Mouse (Mus musculus) neural tube, embryonic 12.5 days (tissue): ENCODE results near the gene Tspan1. TPM values are rescaled to one million over a fixed set of nuclear protein-coding genes. Genes with fewer than 3 reads are reported as not detected.

ENCODE experiments used
- ATAC-seq: fragments of 200-750 bp; cut with Nextera tagmentation; 2 replicates; pipeline ENCODE4 v1.8.0; 2017; ENCODE audit warnings: low read depth, mild to moderate bottlenecking, moderate TSS enrichment, moderate library complexity; ENCODE audit not compliant: low FRiP score
- H3K27ac ChIP-seq: fragments of 300-500 bp; sonication (generic); 2 replicates; pipeline ENCODE4 v1.5.1; 2016
- H3K27me3 ChIP-seq: fragments of 300-500 bp; sonication (generic); replicated peaks from 2 replicates; pipeline ENCODE4 v1.6.1; 2016; ENCODE audit warnings: mild to moderate bottlenecking
- H3K36me3 ChIP-seq: fragments of 300-500 bp; sonication (generic); 2 replicates; pipeline ENCODE4 v1.6.1; 2016; ENCODE audit warnings: mild to moderate bottlenecking
- H3K4me1 ChIP-seq: fragments of 300-500 bp; sonication (generic); 2 replicates; pipeline ENCODE4 v1.6.1; 2016
- H3K4me2 ChIP-seq: fragments of 300-500 bp; sonication (generic); replicated peaks from 2 replicates; pipeline ENCODE4 v1.6.1; 2016; ENCODE audit warnings: mild to moderate bottlenecking
- H3K4me3 ChIP-seq: fragments of 300-500 bp; sonication (generic); 2 replicates; pipeline ENCODE4 v1.5.1; 2016
- H3K9ac ChIP-seq: fragments of 300-500 bp; sonication (generic); 2 replicates; pipeline ENCODE4 v1.6.1; 2016; ENCODE audit warnings: mild to moderate bottlenecking
- H3K9me3 ChIP-seq: fragments of 300-500 bp; sonication (generic); 2 replicates; pipeline ENCODE4 v1.6.1; 2016; ENCODE audit warnings: mild to moderate bottlenecking
- WGBS: fragments of 180-500 bp; shearing (Covaris S2); methylation state at CpG from one replicate; pipeline ENCODE4 v1.1.7; 2016; 5-methylcytosine and 5-hydroxymethylcytosine counted together
- polyA plus RNA-seq: library from polyadenylated mRNA; unstranded; fragments of >200 nt; fragmentation: Nextera tagmentation; extraction: Ambion mirVana; gene quantifications from 2 replicates; pipeline ENCODE4 v1.2.1, GENCODE M21; 2016

Gene Tspan1
- polyA plus RNA-seq, 1 experiment from 2014 or later: 0.09 TPM

DNA sequence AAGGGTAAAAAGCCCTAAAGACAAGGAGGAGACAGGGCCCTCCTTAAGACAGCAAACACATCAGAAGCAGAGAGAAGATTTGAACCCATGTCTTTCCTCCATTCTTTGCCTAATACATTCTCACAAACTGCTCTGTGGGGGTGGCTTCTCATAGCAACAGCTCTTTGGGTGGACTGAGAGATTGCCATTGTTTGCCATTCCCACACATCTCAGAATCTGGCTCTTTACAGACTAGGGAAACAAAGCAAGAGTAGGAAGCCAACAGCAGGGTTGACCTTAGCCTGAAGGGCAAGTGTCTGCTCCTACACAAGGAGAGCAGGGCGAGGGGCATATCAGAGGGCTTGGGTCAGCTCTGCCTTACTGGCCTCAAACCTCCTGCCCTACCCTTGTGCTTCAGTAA is 25.7 kb downstream of the Tspan1 start:
- WGBS: 66% methylated on average over 1 of the region's 1 CpGs
- Histone ChIP-seq H3K4me2 (no peak overlapping the region), H3K4me3 (no peak overlapping the region), H3K9ac (no peak overlapping the region), H3K4me1 (peaks cover 12% of the 10 kb centered on the region; the same call in 1 of the 2 replicates), H3K36me3 (no peaks in the 10 kb centered on the region), H3K27ac (no peak overlapping the region), H3K9me3 (no peaks in the 10 kb centered on the region), H3K27me3 (peaks cover 15% of the 10 kb centered on the region)
- ATAC-seq: no peak

DNA sequence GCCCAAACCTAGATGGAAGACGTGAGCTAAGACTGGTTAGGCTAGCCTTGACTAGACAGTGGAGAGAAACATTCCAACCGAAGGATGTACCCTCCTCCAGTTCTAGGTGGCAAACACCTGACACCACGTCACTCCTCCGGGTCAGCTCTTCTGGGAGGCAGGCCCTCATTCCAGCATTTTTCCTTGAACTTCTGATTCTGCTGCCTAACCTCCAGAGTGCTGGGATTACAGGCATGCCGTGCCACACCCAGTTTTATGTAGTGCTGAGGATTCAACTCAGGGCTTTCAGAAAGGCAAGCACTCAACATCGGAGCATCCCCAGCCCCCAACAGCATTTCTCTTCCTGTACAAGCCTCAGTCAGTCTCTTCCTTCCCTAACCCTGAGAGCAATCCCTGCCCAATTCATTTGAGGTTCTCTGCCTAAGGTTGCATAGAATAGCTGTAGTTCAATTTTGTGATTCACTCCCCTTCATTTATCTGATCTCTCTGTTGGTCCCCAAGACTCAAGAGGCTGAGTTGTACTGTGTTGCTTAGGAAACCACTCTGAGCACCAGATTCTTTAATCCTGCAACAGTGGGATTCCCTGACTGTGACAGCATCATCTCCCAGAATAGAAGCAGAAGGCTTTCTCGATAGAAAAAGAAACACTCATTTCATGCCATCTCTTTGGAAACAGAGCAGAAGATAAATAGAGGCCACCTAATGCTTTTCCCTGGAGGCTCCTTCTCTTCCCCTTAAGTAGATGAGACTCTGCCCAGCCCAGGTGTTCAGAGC is 26.4 kb downstream of the Tspan1 start:
- Histone ChIP-seq H3K4me1 (peaks cover 12% of the 10 kb centered on the region; the same call in 1 of the 2 replicates), H3K9me3 (no peaks in the 10 kb centered on the region), H3K27ac (no peak overlapping the region), H3K9ac (no peak overlapping the region), H3K4me3 (no peak overlapping the region), H3K36me3 (no peaks in the 10 kb centered on the region), H3K4me2 (no peak overlapping the region), H3K27me3 (peaks cover 15% of the 10 kb centered on the region)
- ATAC-seq: no peak
- WGBS: 85% methylated on average over 7 of the region's 7 CpGs

DNA sequence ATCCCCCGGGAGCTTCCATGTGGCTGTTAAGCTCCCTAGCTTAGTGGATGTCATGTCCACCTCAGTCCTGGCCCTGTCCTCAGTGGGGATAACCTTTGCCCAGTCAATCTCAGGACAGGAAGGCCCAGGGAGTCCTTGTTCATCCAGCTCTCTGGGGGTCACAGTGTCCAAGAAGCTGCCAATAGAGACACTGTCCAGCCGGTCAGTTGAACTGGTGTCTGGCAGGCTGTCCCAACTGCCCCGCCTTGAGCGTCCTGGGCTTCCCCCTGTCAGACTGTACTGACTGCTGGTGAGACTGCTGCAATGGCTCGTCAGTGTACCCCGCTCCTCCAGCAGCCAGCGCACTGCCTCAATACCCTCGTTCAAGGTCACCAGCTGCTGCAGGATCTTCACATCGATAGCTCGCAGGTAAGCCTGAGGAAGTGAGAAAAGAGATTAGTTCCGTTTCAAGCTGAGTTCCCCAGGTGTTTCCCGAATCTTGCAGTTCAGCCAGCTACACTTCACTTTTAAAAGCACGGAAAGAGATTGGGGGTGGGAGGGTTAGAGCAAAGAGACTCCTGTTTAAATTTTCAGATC is 29.9 kb downstream of the Tspan1 start:
- no peaks in the 10 kb centered on the region for H3K4me1 ChIP-seq
- no peaks in the 10 kb centered on the region for H3K36me3 ChIP-seq
- no peak for ATAC-seq
- 59% methylated on average over 13 of the region's 13 CpGs for WGBS
- no peak overlapping the region for H3K4me2 ChIP-seq
- H3K27me3 ChIP-seq: no peaks in the 10 kb centered on the region
- no peak overlapping the region for H3K27ac ChIP-seq
- H3K9ac ChIP-seq: no peak overlapping the region
- H3K9me3 ChIP-seq: no peaks in the 10 kb centered on the region
- H3K4me3 ChIP-seq: no peak overlapping the region

DNA sequence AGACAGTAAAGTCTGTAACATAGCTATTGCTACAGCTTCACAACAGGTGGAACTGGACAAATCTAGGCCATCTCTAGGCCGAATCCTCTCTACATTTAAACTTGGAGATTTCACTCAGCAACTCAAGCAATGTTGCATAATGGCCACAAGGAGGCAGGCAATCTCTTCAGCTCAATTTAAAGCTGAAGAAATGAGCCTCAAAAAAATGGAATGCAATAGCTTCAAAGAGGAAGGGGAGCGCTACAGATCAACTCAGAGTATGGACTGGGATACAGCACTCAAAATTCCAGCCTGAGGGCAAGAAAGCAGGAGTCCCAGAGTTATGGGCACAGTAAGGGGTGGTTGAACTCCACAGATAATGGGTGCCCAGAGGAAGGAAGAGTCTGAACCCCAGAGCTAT is 32.4 kb downstream of the Tspan1 start:
- H3K27me3 ChIP-seq: no peaks in the 10 kb centered on the region
- no peak overlapping the region for H3K4me3 ChIP-seq
- H3K4me1 ChIP-seq: no peaks in the 10 kb centered on the region
- no peaks in the 10 kb centered on the region for H3K9me3 ChIP-seq
- no peak overlapping the region for H3K27ac ChIP-seq
- H3K9ac ChIP-seq: no peak overlapping the region
- no peak overlapping the region for H3K4me2 ChIP-seq
- ATAC-seq: no peak
- WGBS: 45% methylated on average over 2 of the region's 2 CpGs
- no peaks in the 10 kb centered on the region for H3K36me3 ChIP-seq

DNA sequence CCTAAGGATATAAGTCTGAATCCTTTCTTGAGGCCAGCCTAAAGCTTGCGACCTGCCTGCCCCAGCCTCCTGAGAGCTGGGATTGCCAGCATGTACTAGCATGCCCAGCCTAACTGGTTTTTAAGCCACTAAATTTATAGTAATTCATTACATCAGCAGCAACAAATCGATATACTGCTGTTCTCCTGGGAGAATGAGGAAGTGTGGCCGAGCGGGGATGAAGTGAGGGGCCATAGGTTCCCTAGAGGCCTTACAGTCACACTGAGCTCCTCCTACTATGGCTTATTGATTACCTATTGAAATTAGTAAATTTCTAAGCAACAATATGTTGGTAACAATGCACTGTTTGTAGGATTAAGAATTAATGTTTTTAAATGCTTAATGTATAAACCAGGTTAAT is 34.3 kb downstream of the Tspan1 start:
- H3K36me3 ChIP-seq: no peaks in the 10 kb centered on the region
- no peak overlapping the region for H3K4me2 ChIP-seq
- H3K27me3 ChIP-seq: no peaks in the 10 kb centered on the region
- H3K9ac ChIP-seq: no peak overlapping the region
- WGBS: 79% methylated on average over 4 of the region's 4 CpGs
- no peak overlapping the region for H3K27ac ChIP-seq
- H3K4me3 ChIP-seq: no peak overlapping the region
- ATAC-seq: no peak
- no peaks in the 10 kb centered on the region for H3K9me3 ChIP-seq
- no peaks in the 10 kb centered on the region for H3K4me1 ChIP-seq

DNA sequence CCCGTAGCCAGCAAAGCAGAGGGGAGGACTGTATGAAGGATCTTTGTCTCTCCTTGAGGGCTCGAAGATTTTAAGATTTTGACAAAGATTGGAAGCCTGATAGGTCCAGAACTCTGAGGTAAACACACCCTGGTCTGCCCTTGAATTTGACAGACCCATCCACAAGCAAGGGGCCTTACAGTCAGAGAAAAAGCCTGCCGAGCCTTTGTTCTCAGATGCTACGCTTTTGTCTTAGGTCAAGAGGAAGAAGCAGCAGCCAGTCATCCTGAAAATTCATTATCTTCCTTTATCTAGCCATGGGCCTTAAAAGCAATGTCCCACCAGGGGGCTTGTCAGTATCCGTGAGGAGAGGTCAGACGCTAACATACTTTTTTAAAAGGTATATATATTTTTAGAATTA is 39.4 kb downstream of the Tspan1 start:
- no peaks in the 10 kb centered on the region for H3K36me3 ChIP-seq
- no peak overlapping the region for H3K27ac ChIP-seq
- no peak overlapping the region for H3K4me2 ChIP-seq
- H3K4me1 ChIP-seq: peaks cover 13% of the 10 kb centered on the region
- WGBS: 70% methylated on average over 6 of the region's 6 CpGs
- H3K27me3 ChIP-seq: no peaks in the 10 kb centered on the region
- ATAC-seq: no peak
- H3K9me3 ChIP-seq: no peaks in the 10 kb centered on the region
- H3K9ac ChIP-seq: no peak overlapping the region
- H3K4me3 ChIP-seq: no peak overlapping the region

DNA sequence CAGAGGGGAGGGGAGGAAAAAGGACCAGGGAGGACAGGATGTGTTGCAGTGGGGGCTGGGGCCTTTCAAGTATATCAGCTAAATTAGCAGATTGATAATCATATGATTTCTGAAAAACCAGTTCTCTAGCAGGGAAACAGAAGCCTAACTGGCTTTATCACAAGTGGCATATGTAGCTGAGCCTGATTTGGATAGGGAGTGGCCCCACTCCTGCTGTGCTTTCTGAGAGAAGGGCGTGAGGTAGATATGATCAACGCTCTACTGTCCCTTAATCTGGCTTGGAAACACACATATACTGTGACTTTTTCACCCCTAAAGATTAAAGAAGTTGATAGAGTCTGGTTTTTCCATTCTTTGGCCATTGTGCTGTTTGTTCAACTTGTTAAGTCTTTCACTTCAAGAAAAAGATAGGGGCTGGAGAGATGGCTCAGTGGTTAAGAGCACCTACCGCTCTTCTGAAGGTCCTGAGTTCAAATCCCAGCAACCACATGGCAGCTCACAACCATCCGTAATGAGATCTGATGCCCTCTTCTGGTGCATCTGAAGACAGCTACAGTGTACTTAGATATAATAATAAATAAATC is 41.5 kb downstream of the Tspan1 start:
- no peak for ATAC-seq
- no peak overlapping the region for H3K27ac ChIP-seq
- 97% methylated on average over 4 of the region's 4 CpGs for WGBS

DNA sequence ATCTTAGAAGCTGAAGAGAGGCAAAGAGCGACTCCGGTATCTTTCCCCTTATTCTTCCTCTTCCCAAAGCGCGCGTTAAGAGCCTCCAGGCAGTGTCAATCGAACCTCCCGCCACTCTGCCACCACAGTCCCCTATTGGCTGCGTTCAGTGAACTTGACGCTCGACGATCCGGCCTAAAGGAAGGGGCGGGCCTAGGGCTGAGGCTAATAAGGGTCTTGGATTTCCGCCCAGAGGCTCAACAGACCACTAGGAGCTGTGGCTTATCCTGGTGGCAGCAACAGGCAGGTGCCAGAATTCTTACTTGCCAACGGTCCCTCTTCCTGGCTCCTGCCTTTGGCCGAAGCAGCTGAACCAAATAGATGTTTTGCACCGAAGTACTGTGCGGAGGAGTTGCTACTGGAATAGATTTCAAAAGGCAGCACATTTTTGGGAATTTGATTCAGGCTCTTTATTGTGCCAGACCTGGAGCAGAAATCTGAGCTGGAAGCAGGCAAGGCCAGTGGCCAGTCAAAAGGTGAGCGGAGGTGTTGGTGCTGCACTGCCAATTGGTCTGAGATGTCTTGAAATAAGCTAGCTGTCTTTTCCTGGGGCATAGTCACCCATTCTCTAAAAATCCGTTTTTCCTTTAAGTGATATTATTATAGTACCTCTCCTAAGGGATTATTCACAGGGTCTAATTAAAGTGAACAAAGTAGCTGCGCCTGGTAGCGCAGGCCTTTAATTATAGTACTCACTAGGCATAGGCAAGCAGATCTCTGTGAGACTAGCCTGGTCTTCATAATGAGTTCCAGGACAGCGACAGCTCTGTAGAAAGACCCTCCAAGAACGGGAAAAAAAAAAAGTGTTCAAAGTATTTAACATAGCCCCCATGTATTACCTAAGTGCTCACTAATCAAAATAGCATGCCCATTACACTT is 43.5 kb downstream of the Tspan1 start, which contains the start of the genes Rad54l and Pomgnt1:
Rad54l (minus strand) TSS at position 89 of the 918 bp plus-strand sequence.
Pomgnt1 (plus strand) TSS at position 239 of the 918 bp plus-strand sequence.
- Histone ChIP-seq H3K4me2 (peak within 1 kb of the TSS; percentile 74), H3K9me3 (no peaks in the 10 kb centered on the region), H3K4me3 (peak within 1 kb of the TSS; percentile 55), H3K36me3 (no peaks in the 10 kb centered on the region), H3K27ac (no peak within 1 kb of the TSS), H3K9ac (peak within 1 kb of the TSS; percentile 49), H3K4me1 (peaks cover 15% of the 10 kb centered on the region), H3K27me3 (no peaks in the 10 kb centered on the region)
- ATAC-seq: peak; percentile 97
- 7% methylated on average over 24 of the region's 24 CpGs for WGBS

More for the DNA sequence above, 41.5 kb downstream of the Tspan1 start:
- H3K4me2 ChIP-seq: no peak overlapping the region
- H3K9me3 ChIP-seq: no peaks in the 10 kb centered on the region
- no peak overlapping the region for H3K4me3 ChIP-seq
- H3K9ac ChIP-seq: no peak overlapping the region
- no peaks in the 10 kb centered on the region for H3K27me3 ChIP-seq
- H3K4me1 ChIP-seq: peaks cover 15% of the 10 kb centered on the region
- H3K36me3 ChIP-seq: no peaks in the 10 kb centered on the region

DNA sequence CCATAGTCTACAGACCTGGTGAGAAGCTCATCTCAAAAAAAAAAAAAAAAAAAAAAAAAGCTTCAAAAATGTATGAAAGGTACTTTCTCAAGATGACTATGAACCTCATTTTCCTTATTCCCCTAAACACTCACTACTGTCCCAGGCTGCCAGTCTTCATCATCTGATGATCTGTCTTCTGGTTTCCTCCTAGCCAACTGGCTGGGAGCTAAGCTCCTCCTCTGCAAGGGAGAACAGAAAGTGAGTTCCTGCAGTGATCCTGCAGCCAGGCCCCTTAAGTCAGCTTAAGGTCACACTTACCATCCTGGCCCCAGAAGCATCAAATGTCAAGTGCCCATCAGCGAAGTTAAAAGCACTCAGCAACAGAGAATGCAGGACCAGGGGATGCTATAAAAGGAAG is 44.6 kb downstream of the Tspan1 start:
- H3K4me2 ChIP-seq: peak overlapping the region; percentile 74
- H3K9ac ChIP-seq: peak overlapping the region; percentile 47
- H3K4me1 ChIP-seq: peaks cover 15% of the 10 kb centered on the region
- H3K27me3 ChIP-seq: no peaks in the 10 kb centered on the region
- H3K36me3 ChIP-seq: no peaks in the 10 kb centered on the region
- H3K27ac ChIP-seq: no peak overlapping the region
- no peak for ATAC-seq
- peak overlapping the region; percentile 55 for H3K4me3 ChIP-seq
- H3K9me3 ChIP-seq: no peaks in the 10 kb centered on the region
- 0% methylated on average over 1 of the region's 1 CpGs for WGBS
